Mouse (Mus musculus) heart, adult 2 months (tissue): ENCODE data around the gene Slco3a1. TPM values are rescaled to one million over a fixed set of nuclear protein-coding genes. Genes with fewer than 3 reads are reported as not detected.

Experiments used
- DNase-seq, 2 experiments: peaks; one replicate each; pipeline ENCODE4 v3.0.0; 2021
- H3K27ac ChIP-seq: fragments of 200-600 bp; 2 replicates; pipeline ENCODE4 v1.8.1; 2022
- H3K27me3 ChIP-seq: fragments of 200-500 bp; 2 replicates; pipeline ENCODE4 v1.6.1; 2012; ENCODE audit warnings: mild to moderate bottlenecking, low read length, inconsistent platforms, mixed read lengths; ENCODE audit not compliant: control insufficient read depth, insufficient read depth
- H3K36me3 ChIP-seq: fragments of 200-500 bp; 2 replicates; pipeline ENCODE4 v1.6.1; 2012; ENCODE audit warnings: low read length, inconsistent platforms; ENCODE audit not compliant: control insufficient read depth, insufficient read depth
- H3K4me1 ChIP-seq: fragments of 200-500 bp; 2 replicates; pipeline ENCODE4 v1.6.1; 2011; ENCODE audit warnings: low read length; ENCODE audit not compliant: control insufficient read depth, insufficient read depth
- H3K4me3 ChIP-seq: fragments of 200-600 bp; 2 replicates; pipeline ENCODE4 v1.8.1; 2022
- H3K79me2 ChIP-seq: fragments of 200-500 bp; replicated peaks from 2 replicates; pipeline ENCODE4 v1.6.1; 2012; ENCODE audit warnings: mild to moderate bottlenecking, inconsistent platforms, low read length, moderate library complexity, mixed read lengths; ENCODE audit not compliant: control insufficient read depth, insufficient read depth
- H3K9ac ChIP-seq: fragments of 200-500 bp; 2 replicates; pipeline ENCODE4 v1.6.1; 2012; ENCODE audit warnings: low read depth, mild to moderate bottlenecking, control low read depth, inconsistent platforms, low read length, mixed read lengths
- CTCF ChIP-seq: fragments of 200-600 bp; IDR thresholded peaks from 2 replicates; pipeline ENCODE4 v1.8.1; 2022; ENCODE audit warnings: antibody characterized with exemption, mild to moderate bottlenecking, moderate library complexity
- EP300 ChIP-seq: fragments of 200-500 bp; IDR thresholded peaks from 2 replicates; pipeline ENCODE4 v1.6.1; 2011; ENCODE audit warnings: low read depth, low read length, control low read depth; ENCODE audit not compliant: insufficient read depth
- POLR2A ChIP-seq: fragments of 200-500 bp; IDR thresholded peaks from 2 replicates; pipeline ENCODE4 v1.6.1; 2011; ENCODE audit warnings: mild to moderate bottlenecking, low read depth, low read length, control low read depth; ENCODE audit not compliant: insufficient read depth
- WGBS: fragments of 180-500 bp; shearing (Covaris S2); methylation state at CpG from one replicate; pipeline ENCODE4 v1.1.7; 2018; 5-methylcytosine and 5-hydroxymethylcytosine counted together
- intact Hi-C: fragments of 180-260 bp; cut with DNase I; formaldehyde crosslinking; loops from one replicate; pipeline ENCODE4 v1.15.1; 2025
- polyA plus RNA-seq: library from polyadenylated mRNA; depleted of rRNA; stranded (reverse); fragments of >200 nt; gene quantifications from 2 replicates; pipeline ENCODE4 v1.2.3, GENCODE M21; 2012
- total RNA-seq, 2 experiments: library from RNA; stranded (reverse); gene quantifications; 2 replicates each; pipeline ENCODE4 v1.2.3; 2021

The Slco3a1 gene
- total and polyA plus RNA-seq, 3 experiments, result 93.1 to 146 (median 124) TPM

GRCm38 (mm10) chr7:74399729-74400128 is 154.9 kb downstream of the Slco3a1 start:
- intact Hi-C loops, result no loop called here
- Histone ChIP-seq H3K27me3 (no peaks in the 10 kb centered on the region), H3K36me3 (no peaks in the 10 kb centered on the region), H3K4me3 (no peak overlapping the region), H3K4me1 (peaks cover 3% of the 10 kb centered on the region), H3K27ac (no peak overlapping the region; the same call in 1 of the 2 replicates), H3K79me2 (no peaks in the 10 kb centered on the region), H3K9ac (no peak overlapping the region)
- no peak for DNase-seq
- TF ChIP-seq POLR2A, result no peak
- TF ChIP-seq CTCF, result no peak
- TF ChIP-seq EP300, result no peak
- 79% methylated on average over 6 of the region's 6 CpGs for WGBS

GRCm38 (mm10) chr7:74399154-74399553 is 155.4 kb downstream of the Slco3a1 start:
- peaks cover 3% of the 10 kb centered on the region for H3K4me1 ChIP-seq
- DNase-seq, result no peak
- H3K9ac ChIP-seq, result no peak overlapping the region
- TF ChIP-seq CTCF (no peak), POLR2A (no peak), EP300 (no peak)
- H3K79me2 ChIP-seq, result no peaks in the 10 kb centered on the region
- H3K4me3 ChIP-seq, result no peak overlapping the region
- no peaks in the 10 kb centered on the region for H3K36me3 ChIP-seq
- 96% methylated on average over 4 of the region's 4 CpGs for WGBS
- H3K27ac ChIP-seq, result no peak overlapping the region
- H3K27me3 ChIP-seq, result no peaks in the 10 kb centered on the region
- intact Hi-C loops, result no loop called here

- 86% methylated on average over 2 of the region's 2 CpGs for WGBS
- Histone ChIP-seq H3K27me3 (no peaks in the 10 kb centered on the region), H3K9ac (no peak overlapping the region), H3K4me3 (no peak overlapping the region), H3K79me2 (no peaks in the 10 kb centered on the region), H3K4me1 (peaks cover 3% of the 10 kb centered on the region), H3K36me3 (no peaks in the 10 kb centered on the region), H3K27ac (no peak overlapping the region)
- intact Hi-C loops, result no loop called here
- no peak for DNase-seq
- TF ChIP-seq CTCF (no peak), EP300 (no peak), POLR2A (no peak)
Measured at GRCm38 (mm10) chr7:74398326-74398725, 156.3 kb downstream of the Slco3a1 start.

- no peaks in the 10 kb centered on the region; the same call in 1 of the 2 replicates for H3K36me3 ChIP-seq
- TF ChIP-seq EP300, result 0 out of 2 replicates have a peak, but pooled peaks have one; percentile 31
- TF ChIP-seq POLR2A, result no peak
- peak; percentile 12; the same call in 1 of the 2 replicates for TF ChIP-seq CTCF
- no peak overlapping the region for H3K4me3 ChIP-seq
- peaks cover 18% of the 10 kb centered on the region for H3K4me1 ChIP-seq
- peak in 1 of 2 experiments; percentile 36 for DNase-seq
- 0 out of 2 replicates have a peak overlapping the region, but pooled peaks have one; percentile 39 for H3K9ac ChIP-seq
- H3K79me2 ChIP-seq, result no peaks in the 10 kb centered on the region
- WGBS, result 13% methylated on average over 5 of the region's 5 CpGs
- H3K27ac ChIP-seq, result peak overlapping the region; percentile 62
- no peaks in the 10 kb centered on the region for H3K27me3 ChIP-seq
- intact Hi-C loops, result no loop called here
Measured at GRCm38 (mm10) chr7:74391451-74391873, 163.1 kb downstream of the Slco3a1 start.

- intact Hi-C loops, result no loop called here
Measured at GRCm38 (mm10) chr7:74389570-74389969, 165.0 kb downstream of the Slco3a1 start.

GRCm38 (mm10) chr7:74386257-74386656 is 168.3 kb downstream of the Slco3a1 start:
- Histone ChIP-seq H3K36me3 (peaks cover 4% of the 10 kb centered on the region; the same call in 1 of the 2 replicates), H3K27me3 (no peaks in the 10 kb centered on the region), H3K27ac (no peak overlapping the region), H3K9ac (no peak overlapping the region), H3K4me3 (no peak overlapping the region), H3K79me2 (no peaks in the 10 kb centered on the region), H3K4me1 (peaks cover 26% of the 10 kb centered on the region)
- DNase-seq, result peak in 1 of 2 experiments; percentile 47
- 52% methylated on average over 5 of the region's 5 CpGs for WGBS
- intact Hi-C loops, result no loop called here
- no peak for TF ChIP-seq CTCF
- no peak for TF ChIP-seq EP300
- TF ChIP-seq POLR2A, result no peak

More at GRCm38 (mm10) chr7:74389570-74389969, 165.0 kb downstream of the Slco3a1 start:
- 60% methylated on average over 2 of the region's 2 CpGs for WGBS
- no peak for DNase-seq
- Histone ChIP-seq H3K4me3 (no peak overlapping the region), H3K27me3 (no peaks in the 10 kb centered on the region), H3K36me3 (no peaks in the 10 kb centered on the region; the same call in 1 of the 2 replicates), H3K9ac (no peak overlapping the region), H3K4me1 (peaks cover 19% of the 10 kb centered on the region), H3K27ac (no peak overlapping the region), H3K79me2 (no peaks in the 10 kb centered on the region)
- TF ChIP-seq EP300, result no peak
- TF ChIP-seq CTCF, result no peak
- no peak for TF ChIP-seq POLR2A
